Mouse (Mus musculus) left cerebral cortex, postnatal 36 days (tissue): ENCODE measurements around the gene Rfx4. TPM values are rescaled to one million over a fixed set of nuclear protein-coding genes. Genes with fewer than 3 reads are reported as not detected.

Source experiments
- DNase-seq, 2 experiments: peaks; one replicate each; pipeline ENCODE4 v3.0.0; 2021 to 2022; ENCODE audit warnings: low spot score in 2 of 2, mixed read lengths in 1 of 2
- intact Hi-C: fragments of 180-260 bp; cut with DNase I; formaldehyde crosslinking; loops from one replicate; pipeline ENCODE4 v1.15.1; 2025
- total RNA-seq, 2 experiments: library from RNA; stranded (reverse); gene quantifications; 2 replicates each; pipeline ENCODE4 v1.2.3; 2021

The Rfx4 gene
- total RNA-seq, 2 experiments from 2014 or later = 9.3 to 11.3 TPM

DNA sequence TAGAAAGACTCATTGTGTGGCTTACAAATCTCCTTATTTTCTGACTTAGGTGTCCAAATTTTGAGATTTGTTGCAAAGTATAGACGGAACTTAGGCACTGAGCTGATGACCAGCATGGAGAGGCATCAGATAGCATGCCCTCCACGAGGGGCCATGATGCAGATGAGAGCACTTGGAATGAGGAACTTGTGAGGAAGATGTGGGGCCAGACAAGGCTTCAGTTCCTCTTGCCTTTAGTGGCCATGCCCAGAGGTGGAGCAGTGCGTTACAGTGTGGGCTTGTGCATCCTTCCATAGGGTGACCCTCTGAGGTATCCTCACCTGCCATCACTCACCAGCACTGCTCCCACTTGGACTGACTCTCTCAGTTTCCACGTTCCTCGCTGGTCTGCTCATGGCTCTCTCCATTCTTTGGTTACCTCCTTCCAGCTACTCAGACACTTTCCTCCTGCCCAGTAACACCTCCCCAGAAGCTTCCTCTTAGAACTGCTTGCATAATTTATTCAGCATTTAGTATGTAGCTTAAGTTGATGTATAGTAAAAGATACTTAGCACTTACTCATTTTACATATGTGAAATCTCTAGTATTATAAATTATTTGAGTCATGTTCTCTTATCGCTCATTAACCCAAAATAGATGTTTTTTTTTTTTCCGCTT, 179.8 kb downstream of the Rfx4 start:
- DNase-seq = no peak
- intact Hi-C loops = no loop called here

GRCm38 (mm10) chr10:84936832-84937515, 181.1 kb downstream of the Rfx4 start:
- DNase-seq = no peak
- intact Hi-C loops = no loop called here

DNA sequence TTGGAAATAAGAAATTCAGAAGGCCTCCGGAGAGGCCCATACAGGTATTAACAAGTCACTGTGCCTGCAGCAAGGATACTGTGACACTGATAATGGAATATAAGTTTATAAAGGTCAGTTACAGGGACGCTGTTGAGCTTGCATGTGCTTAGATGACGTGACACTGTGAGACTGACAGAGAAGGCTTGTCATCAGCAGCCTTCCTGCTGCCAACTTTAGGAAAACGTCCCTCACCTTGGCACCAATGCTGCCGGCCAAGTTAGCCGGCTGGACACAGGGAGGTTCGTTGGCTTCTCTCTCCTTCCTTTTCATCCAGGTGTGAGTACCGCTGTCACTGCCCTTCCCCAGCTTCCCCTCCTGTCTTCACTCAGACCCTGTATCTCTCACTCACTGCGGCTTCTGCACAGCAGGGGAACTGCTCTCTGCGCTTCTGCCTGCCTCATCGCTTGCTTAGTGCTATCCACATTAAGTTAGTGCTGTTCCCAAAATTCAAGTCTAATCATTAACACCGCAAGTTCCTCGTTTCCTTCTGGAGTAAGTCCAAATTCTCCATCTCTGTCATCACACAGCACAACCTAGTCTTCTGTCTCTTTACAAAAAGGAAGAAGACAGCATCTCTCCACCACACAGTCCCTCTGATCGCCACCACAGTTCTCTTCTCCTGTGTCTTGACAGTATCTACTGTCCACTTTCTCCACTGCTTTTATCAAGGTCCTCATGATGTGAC, 182.4 kb downstream of the Rfx4 start:
- no peak for DNase-seq
- intact Hi-C loops = no loop called here

DNA sequence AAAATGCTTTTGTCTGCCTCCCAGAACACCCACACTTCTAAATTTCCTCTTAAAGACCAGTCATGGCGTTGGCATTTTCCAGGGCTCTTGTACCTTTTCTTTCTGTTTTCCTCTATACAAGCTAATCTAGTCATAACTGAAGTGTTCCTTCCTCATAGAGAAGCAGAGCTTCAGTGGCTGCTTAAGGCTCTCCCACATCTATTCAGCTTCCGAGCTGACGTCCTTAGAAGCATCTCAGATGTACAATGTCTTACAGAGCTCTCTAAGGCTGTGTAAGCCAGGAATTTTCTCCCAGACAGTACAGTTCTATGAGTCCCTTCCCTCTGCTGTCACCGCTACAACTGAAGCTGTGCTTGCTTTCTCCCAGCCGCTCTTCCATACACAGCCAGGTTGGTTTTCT, 183.0 kb downstream of the Rfx4 start:
- DNase-seq = no peak
- intact Hi-C loops = no loop called here

GRCm38 (mm10) chr10:84940356-84940755, 184.5 kb downstream of the Rfx4 start:
- intact Hi-C loops = no loop called here

GRCm38 (mm10) chr10:84945692-84946091, 189.8 kb downstream of the Rfx4 start:
- intact Hi-C loops = no loop called here

More at GRCm38 (mm10) chr10:84940356-84940755, 184.5 kb downstream of the Rfx4 start:
- no peak for DNase-seq

DNA sequence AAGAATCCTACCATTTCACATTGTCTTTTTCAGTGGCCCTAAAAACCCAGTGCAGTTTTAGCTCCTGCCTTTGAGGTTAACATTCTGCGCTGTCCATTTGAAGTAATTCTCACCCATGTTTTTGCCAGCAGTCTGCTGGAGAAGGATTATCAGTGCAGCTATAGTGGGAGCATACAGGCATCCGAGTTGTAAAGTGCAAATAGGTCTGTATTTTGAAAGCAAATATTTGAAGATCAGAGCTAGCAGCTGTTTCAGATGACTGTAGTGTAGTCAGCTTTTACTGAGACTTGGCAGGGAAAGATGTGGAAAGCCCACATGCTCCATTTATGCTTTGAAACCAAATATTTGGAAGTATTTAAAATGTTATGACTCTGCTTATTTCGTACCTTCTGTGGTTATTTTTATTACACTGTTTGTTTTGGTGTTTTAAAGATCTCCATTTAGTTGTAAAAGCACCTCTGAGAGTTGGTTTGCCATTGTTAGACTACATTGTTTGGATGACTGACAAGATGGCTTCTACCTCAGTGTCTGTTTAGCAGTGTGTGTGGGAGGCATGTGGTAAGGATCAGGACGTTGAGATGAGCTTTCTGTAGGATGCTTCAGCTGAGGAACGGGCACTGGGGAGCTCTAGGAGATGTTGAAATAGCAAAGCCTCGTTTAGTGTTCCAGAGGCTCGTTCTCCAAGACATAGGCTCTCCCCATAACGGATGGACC, 193.3 kb downstream of the Rfx4 start:
- DNase-seq = no peak
- intact Hi-C loops = no loop called here

More at GRCm38 (mm10) chr10:84945692-84946091, 189.8 kb downstream of the Rfx4 start:
- no peak for DNase-seq

DNA sequence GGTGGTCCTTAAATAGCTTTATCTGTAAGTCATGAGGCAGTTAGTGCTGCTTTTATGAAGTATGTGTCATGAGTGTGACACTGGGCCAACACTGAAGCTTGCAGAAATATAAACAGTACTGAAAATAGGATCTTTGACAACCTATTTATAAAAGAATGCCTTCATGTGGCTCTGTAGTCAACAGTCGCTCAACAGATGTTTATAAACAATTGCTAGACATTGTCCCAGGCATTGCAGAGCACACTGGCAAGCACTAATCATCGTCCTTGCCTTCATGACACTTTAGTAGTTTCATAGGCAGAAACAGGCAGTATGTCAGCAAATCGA, 193.8 kb downstream of the Rfx4 start:
- no peak for DNase-seq
- intact Hi-C loops = no loop called here

DNA sequence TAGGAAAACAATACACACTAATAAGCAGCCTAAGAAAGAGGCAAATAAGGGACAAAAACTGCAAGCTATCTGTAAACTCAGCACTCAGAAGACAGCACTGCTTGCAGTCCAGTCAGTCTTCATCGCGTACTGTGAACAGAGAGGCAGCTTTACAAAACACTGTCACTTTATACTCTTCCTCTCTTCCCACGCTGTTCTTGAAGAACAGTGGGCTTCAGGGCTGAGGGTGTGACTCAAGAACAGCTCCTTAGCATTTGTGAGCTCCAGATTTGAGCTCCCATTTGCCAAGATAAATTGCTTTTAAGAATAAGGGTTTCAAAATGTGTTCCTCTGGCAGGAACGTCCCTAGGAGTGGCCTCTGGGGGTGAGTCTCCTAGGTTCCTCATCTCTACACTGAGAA, 194.5 kb downstream of the Rfx4 start:
- intact Hi-C loops = no loop called here
- no peak for DNase-seq

DNA sequence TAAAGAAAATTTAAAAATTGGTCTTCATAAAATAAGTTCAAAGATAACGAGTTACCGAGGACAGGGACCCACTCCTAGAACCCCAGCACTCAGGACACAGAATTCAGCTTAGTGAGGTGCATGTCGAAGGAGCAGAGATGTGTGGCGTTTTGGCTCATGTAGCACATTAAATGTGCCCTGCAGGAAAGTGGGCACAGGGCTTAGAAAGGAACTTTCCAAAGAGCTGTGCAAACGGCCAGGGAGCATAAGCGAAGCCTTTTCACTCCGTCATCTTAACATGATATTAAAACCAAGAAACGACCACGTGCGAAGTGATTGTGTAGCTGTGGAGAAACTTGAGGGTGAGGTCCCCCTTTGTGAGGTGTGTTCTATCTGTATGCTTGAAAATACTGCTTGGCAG, 198.4 kb downstream of the Rfx4 start:
- DNase-seq = no peak
- intact Hi-C loops = no loop called here

Other genes with a start within 250 kb of the Rfx4 start
- 10 to 100 TPM; 22.3 to 23.5 TPM for gene Ckap4, start 222.0 kb upstream of the Rfx4 start, total RNA-seq
- gene Tcp11l2, start 179.4 kb upstream of the Rfx4 start, total RNA-seq = 10 to 100 TPM; 20.8 to 24.9 TPM
- gene Polr3b, start 133.8 kb upstream of the Rfx4 start, total RNA-seq = 10 to 100 TPM; 13.0 to 16.0 TPM
- 10 to 100 TPM; 46.4 to 64.5 TPM for gene Ric8b, start 161.6 kb downstream of the Rfx4 start, total RNA-seq